ENCODE assay signal across 18 mouse cellular contexts in genomic region chr6:48452771-48453170, GRCm38 (mm10). TPM values are rescaled to one million over a fixed set of nuclear protein-coding genes. Genes with fewer than 3 reads are reported as not detected.
"Had no signal": no experiment of that assay in that cellular context is flagged by ENCODE, and none has a peak within 500 bp of the region (broad histone marks: within the 10 kb centered on the region; RNA-seq: fewer than 3 reads in every experiment).

No protein-coding gene starts in this region.

- H3K36me3 ChIP-seq: liver, embryonic 13.5 days; midbrain, embryonic 10.5 days; midbrain, embryonic 13.5 days; neural tube, embryonic 13.5 days had no signal

- H3K9me3 ChIP-seq: liver, embryonic 13.5 days; megakaryocyte, embryonic 14.5 days; midbrain, embryonic 10.5 days; midbrain, embryonic 13.5 days; neural tube, embryonic 13.5 days had no signal

- H3K27ac ChIP-seq: kidney, postnatal 0 days; left cerebral cortex, adult 2 months; liver, embryonic 13.5 days; midbrain, embryonic 10.5 days; midbrain, embryonic 13.5 days; neural tube, embryonic 13.5 days had no signal

- H3K4me2 ChIP-seq: liver, embryonic 13.5 days; lung, embryonic 14.5 days; midbrain, embryonic 13.5 days; neural tube, embryonic 13.5 days had no signal

- H3K27me3 ChIP-seq: midbrain, embryonic 13.5 days; neural tube, embryonic 13.5 days had no signal

- H3K4me3 ChIP-seq: left cerebral cortex, adult 2 months; liver, embryonic 13.5 days; megakaryocyte, embryonic 14.5 days; midbrain, embryonic 10.5 days; midbrain, embryonic 13.5 days; myocyte; neural tube, embryonic 13.5 days had no signal

- H3K9ac ChIP-seq: liver, embryonic 13.5 days; lung, embryonic 14.5 days; midbrain, embryonic 13.5 days; neural tube, embryonic 13.5 days had no signal

- DNase-seq: layer of hippocampus, postnatal 36 days; liver, embryonic 13.5 days; lung, embryonic 14.5 days; lung, postnatal 36 days; thymus, adult 18-20 months; thymus, postnatal 36 days had no signal

- H3K4me1 ChIP-seq: liver, embryonic 13.5 days; midbrain, embryonic 10.5 days; neural tube, embryonic 13.5 days had no signal

- ATAC-seq: inflammation-experienced regulatory T-cells, adult 6 months; intestine, embryonic 16.5 days; lung, postnatal 0 days; midbrain, embryonic 13.5 days; midbrain, embryonic 16.5 days had no signal

RNA-seq across cellular contexts. Expression of gene Sspo, which starts 4.7 kb away (rescaled TPM):
- total RNA-seq: neutrophil, adult 5-6 weeks had no signal
